Mouse (Mus musculus) spleen, adult 18-20 months (tissue): Measurements from ENCODE around the gene Dvl1.

ENCODE experiments used
- DNase-seq, 2 experiments: peaks; one replicate each; pipeline ENCODE4 v3.0.0; 2022; ENCODE audit warnings: mixed read lengths in 2 of 2

Dvl1 gene

GRCm38 (mm10) chr4:155840076-155841002 is 6.9 kb upstream of the Dvl1 start:
- peak in 1 of 2 experiments; percentile 2 for DNase-seq

GRCm38 (mm10) chr4:155841003-155841454 is 6.2 kb upstream of the Dvl1 start:
- DNase-seq = peak; percentile 64 to 67

- peak; percentile 10 to 17 for DNase-seq
Observed at GRCm38 (mm10) chr4:155841651-155842270, 5.4 kb upstream of the Dvl1 start.

- DNase-seq = peak in 1 of 2 experiments; percentile 2
Observed at GRCm38 (mm10) chr4:155843231-155843630, 4.0 kb upstream of the Dvl1 start.

- DNase-seq = no peak
Observed at GRCm38 (mm10) chr4:155847591-155848352, 570 bp downstream of the Dvl1 start.

- DNase-seq = no peak
Observed at GRCm38 (mm10) chr4:155848434-155849095, 1.4 kb downstream of the Dvl1 start.

GRCm38 (mm10) chr4:155849391-155849790 is 2.2 kb downstream of the Dvl1 start:
- no peak for DNase-seq

- no peak for DNase-seq
Observed at GRCm38 (mm10) chr4:155849792-155850451, 2.7 kb downstream of the Dvl1 start.

- DNase-seq = no peak
Observed at GRCm38 (mm10) chr4:155851368-155851767, 4.2 kb downstream of the Dvl1 start.

GRCm38 (mm10) chr4:155851951-155852411 is 4.8 kb downstream of the Dvl1 start:
- no peak for DNase-seq

- DNase-seq = no peak
Observed at GRCm38 (mm10) chr4:155853421-155853820, 6.2 kb downstream of the Dvl1 start.

GRCm38 (mm10) chr4:155854991-155855390 is 7.8 kb downstream of the Dvl1 start:
- DNase-seq = no peak

- DNase-seq = no peak
Observed at GRCm38 (mm10) chr4:155856071-155856470, 8.9 kb downstream of the Dvl1 start.

- no peak for DNase-seq
Observed at GRCm38 (mm10) chr4:155856881-155857280, 9.7 kb downstream of the Dvl1 start.

- DNase-seq = no peak
Observed at GRCm38 (mm10) chr4:155859318-155859717, 12.1 kb downstream of the Dvl1 start.

GRCm38 (mm10) chr4:155861787-155862186 is 14.6 kb downstream of the Dvl1 start:
- DNase-seq = no peak

- DNase-seq = no peak
Observed at GRCm38 (mm10) chr4:155863001-155863400, 15.8 kb downstream of the Dvl1 start, which contains the start of gene Tas1r3. Tas1r3 (minus strand) TSS chr4:155863362.

GRCm38 (mm10) chr4:155868614-155869298 is 21.6 kb downstream of the Dvl1 start:
- no peak for DNase-seq

- peak; percentile 93 to 94 for DNase-seq
Observed at GRCm38 (mm10) chr4:155869317-155870033, 22.3 kb downstream of the Dvl1 start, which contains the start of the genes Cptp and Ints11. Cptp (minus strand) TSS chr4:155869440. Ints11 (plus strand) TSS chr4:155869546.

GRCm38 (mm10) chr4:155871404-155871803 is 24.2 kb downstream of the Dvl1 start:
- no peak for DNase-seq
